25 mouse cellular contexts compared by ENCODE assay signal in genomic region chr7:31161831-31162230, GRCm38 (mm10). TPM values are rescaled to one million over a fixed set of nuclear protein-coding genes. Genes with fewer than 3 reads are reported as not detected.
DNase-seq lines count a peak whose midpoint lies in the region; ATAC-seq and TF ChIP-seq lines count a peak whose summit lies in the region.
"Had no signal": no experiment of that assay in that cellular context is flagged by ENCODE, and none has a peak within 500 bp of the region (broad histone marks: within the 10 kb centered on the region; RNA-seq: fewer than 3 reads in every experiment).

No protein-coding gene starts in this region.

- H3K4me1 ChIP-seq in kidney, embryonic 14.5 days (ENCODE audit: control insufficient read depth, insufficient read depth, low read length) = 0 out of 2 replicates have a peak, but pooled peaks cover 2% of the 10 kb centered on the region
- peaks cover 31% of the 10 kb centered on the region for H3K4me1 ChIP-seq in thymus, adult 2 months (replicated peaks; ENCODE audit: control insufficient read depth, insufficient read depth, low read length)
- H3K4me1 ChIP-seq: forebrain, embryonic 10.5 days; forebrain, embryonic 15.5 days; hindbrain, embryonic 15.5 days had no signal

- ATAC-seq in kidney, embryonic 14.5 days (ENCODE audit: low FRiP score, low TSS enrichment) = 0 out of 2 replicates have a peak, but pooled peaks have one; percentile 46
- ATAC-seq: forebrain, embryonic 15.5 days; inflammation-experienced regulatory T-cells, adult 6 months had no signal

- whole genome bisulfite sequencing in kidney, embryonic 14.5 days = 58% methylated on average over 3 of the region's 3 CpGs
- 56% methylated on average over 3 of the region's 3 CpGs for WGBS in thymus, adult 2 months

- no peaks in the 10 kb centered on the region for H3K36me3 ChIP-seq in kidney, embryonic 14.5 days (ENCODE audit: control insufficient read depth, insufficient read depth, low read length)
- no peaks in the 10 kb centered on the region for H3K36me3 ChIP-seq in thymus, adult 2 months (ENCODE audit: control insufficient read depth, insufficient read depth, low read length)
- H3K36me3 ChIP-seq: embryonic facial prominence, embryonic 13.5 days; forebrain, embryonic 10.5 days; forebrain, embryonic 15.5 days; heart, embryonic 13.5 days; hindbrain, embryonic 10.5 days; hindbrain, embryonic 15.5 days; liver, embryonic 15.5 days had no signal

- H3K27me3 ChIP-seq in kidney, embryonic 14.5 days (ENCODE audit: control insufficient read depth, insufficient read depth, low read length) = no peaks in the 10 kb centered on the region
- no peaks in the 10 kb centered on the region for H3K27me3 ChIP-seq in thymus, adult 2 months (ENCODE audit: control insufficient read depth, insufficient read depth, low read length)
- H3K27me3 ChIP-seq: embryonic facial prominence, embryonic 13.5 days; forebrain, embryonic 15.5 days; heart, embryonic 13.5 days; hindbrain, embryonic 15.5 days; liver, embryonic 15.5 days had no signal

- no peaks in the 10 kb centered on the region for H3K9me3 ChIP-seq in kidney, embryonic 14.5 days (ENCODE audit: control insufficient read depth, low read length)
- H3K9me3 ChIP-seq: embryonic facial prominence, embryonic 13.5 days; forebrain, embryonic 15.5 days; hindbrain, embryonic 10.5 days; hindbrain, embryonic 15.5 days; liver, embryonic 15.5 days had no signal

- H3K4me2 ChIP-seq in kidney, embryonic 14.5 days (replicated peaks; ENCODE audit: low read depth, low read length) = no peak overlapping the region
- H3K4me2 ChIP-seq: embryonic facial prominence, embryonic 13.5 days; forebrain, embryonic 15.5 days; heart, embryonic 13.5 days; hindbrain, embryonic 15.5 days; liver, embryonic 15.5 days; lung, embryonic 14.5 days had no signal

- TF ChIP-seq POLR2A in thymus, adult 2 months (IDR thresholded peaks at IDR 0.05; ENCODE audit: control insufficient read depth, extremely low read depth, insufficient read depth, low read length, poor library complexity) = no peak

- H3K4me3 ChIP-seq in kidney, embryonic 14.5 days (ENCODE audit: low read length) = no peak overlapping the region
- no peak overlapping the region for H3K4me3 ChIP-seq in thymus, adult 2 months (ENCODE audit: control insufficient read depth, insufficient read depth, low read length)
- H3K4me3 ChIP-seq: embryonic facial prominence, embryonic 13.5 days; forebrain, embryonic 10.5 days; forebrain, embryonic 15.5 days; heart, adult 2 months; heart, embryonic 13.5 days; hindbrain, embryonic 10.5 days; hindbrain, embryonic 15.5 days; liver, embryonic 15.5 days had no signal

- no peak for TF ChIP-seq CTCF in thymus, adult 2 months (IDR thresholded peaks at IDR 0.05; ENCODE audit: borderline replicate concordance, control insufficient read depth, extremely low read depth, insufficient read depth, low read length, poor library complexity)

- no peak overlapping the region for H3K9ac ChIP-seq in kidney, embryonic 14.5 days (ENCODE audit: low read depth, low read length)
- H3K9ac ChIP-seq: embryonic facial prominence, embryonic 13.5 days; forebrain, embryonic 15.5 days; hindbrain, embryonic 15.5 days; liver, embryonic 15.5 days; lung, embryonic 14.5 days had no signal

- no peak for DNase-seq in kidney, postnatal 25 days
- DNase-seq in thymus, adult 2 months = peak; percentile 42
- DNase-seq in thymus, adult 18-20 months = no peak
- DNase-seq in R1 (ENCODE audit: low read depth, low spot score) = peak; percentile 68
- peak; percentile 54 for DNase-seq in thymus, postnatal 4 days
- no peak for DNase-seq in urinary bladder, postnatal 14 days (ENCODE audit: low spot score)
- DNase-seq: adrenal gland, postnatal 25 days; cerebellum, adult 11-12 months; cerebellum, postnatal 10 days; heart, adult 2 months; heart, postnatal 14 days; kidney, postnatal 4 days; lung, postnatal 14 days; midbrain, embryonic 14.5 days had no signal

- H3K27ac ChIP-seq in kidney, embryonic 14.5 days (ENCODE audit: low read depth, low read length) = no peak overlapping the region
- H3K27ac ChIP-seq in thymus, adult 2 months (ENCODE audit: control insufficient read depth, insufficient read depth, low read length) = peak overlapping the region; percentile 73
- H3K27ac ChIP-seq: embryonic facial prominence, embryonic 13.5 days; forebrain, embryonic 10.5 days; forebrain, embryonic 15.5 days; heart, adult 2 months; heart, embryonic 13.5 days; hindbrain, embryonic 10.5 days; hindbrain, embryonic 15.5 days; liver, embryonic 15.5 days had no signal

RNA-seq across cellular contexts. Expression of gene Gramd1a, which starts 6.1 kb away (rescaled TPM):
- 50.3 and 61.9 TPM in 2 replicates for polyA plus RNA-seq in kidney, embryonic 14.5 days (2014; fragmentation: Nextera tagmentation; extraction: Ambion mirVana)
- 681 and 790 TPM in 2 replicates for polyA plus RNA-seq in thymus, adult 2 months (2012; rRNA removed)

RNA-seq across cellular contexts. Expression of gene Scn1b, which starts 35.0 kb away (rescaled TPM):
- 1.0 and 1.6 TPM in 2 replicates for polyA plus RNA-seq in kidney, embryonic 14.5 days (2014; fragmentation: Nextera tagmentation; extraction: Ambion mirVana)
- 18.7 and 21.2 TPM in 2 replicates for polyA plus RNA-seq in thymus, adult 2 months (2012; rRNA removed)
- polyA plus RNA-seq: CD4-positive, CD25-positive, alpha-beta regulatory T cell, adult 4 months had no signal

RNA-seq across cellular contexts. Expression of gene Hpn, which starts 46.7 kb away (rescaled TPM):
- polyA plus RNA-seq in kidney, embryonic 14.5 days (2014; fragmentation: Nextera tagmentation; extraction: Ambion mirVana) = 26.4 and 27.5 TPM in 2 replicates
- 7.0 and 8.2 TPM in 2 replicates for polyA plus RNA-seq in thymus, adult 2 months (2012; rRNA removed)

Comparison
In these comparisons a context has a peak if more than half of its experiments do, and no peak if none do; other contexts are left out.
1. DNase-seq: peak in thymus, adult 2 months (single experiment), R1 (single experiment) and thymus, postnatal 4 days (single experiment); none in kidney, postnatal 25 days (0 of 2), thymus, adult 18-20 months (0 of 2) and urinary bladder, postnatal 14 days (single experiment).
2. RNA of gene Gramd1a, which starts 6.1 kb away (polyA plus RNA-seq): 681 to 790 TPM in thymus, adult 2 months; 50.3 to 61.9 TPM in kidney, embryonic 14.5 days; every median in the first group is over 10 times any median in the second.